17 mouse cellular contexts compared by ENCODE assay signal in the genomic region with DNA sequence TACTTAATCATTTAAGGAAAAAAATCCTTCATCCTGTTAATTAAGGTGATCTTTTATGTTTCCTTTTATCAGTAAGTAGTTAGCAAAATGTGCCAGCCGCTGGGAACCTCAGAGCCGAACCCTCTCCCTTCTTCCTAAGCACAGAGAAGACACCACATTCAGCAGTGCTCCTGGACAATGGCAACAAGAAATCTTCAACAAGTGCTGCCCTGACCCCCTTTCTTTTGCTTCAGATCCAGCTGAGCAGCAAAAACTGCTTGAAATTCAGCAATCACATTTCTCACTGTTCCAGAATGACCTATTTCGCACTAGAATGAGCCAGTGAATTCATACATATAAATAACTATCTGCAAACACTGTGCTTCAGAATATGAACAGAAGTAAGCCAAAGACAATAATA.
"Had no signal": no experiment of that assay in that cellular context is flagged by ENCODE, and none has a peak within 500 bp of the region (broad histone marks: within the 10 kb centered on the region; RNA-seq: fewer than 3 reads in every experiment).

No protein-coding gene starts in this region.

- H3K4me2 ChIP-seq: liver, embryonic 13.5 days; midbrain, embryonic 12.5 days; neural tube, embryonic 12.5 days; neural tube, embryonic 15.5 days had no signal

- H3K27ac ChIP-seq: left cerebral cortex, adult 2 months; liver, embryonic 13.5 days; midbrain, embryonic 12.5 days; neural tube, embryonic 12.5 days; neural tube, embryonic 15.5 days had no signal

- H3K27me3 ChIP-seq: liver, embryonic 13.5 days; midbrain, embryonic 12.5 days; neural tube, embryonic 12.5 days; neural tube, embryonic 15.5 days had no signal

- H3K4me3 ChIP-seq: left cerebral cortex, adult 2 months; liver, embryonic 13.5 days; midbrain, embryonic 12.5 days; neural tube, embryonic 12.5 days; neural tube, embryonic 15.5 days had no signal

- H3K9ac ChIP-seq: liver, embryonic 13.5 days; midbrain, embryonic 12.5 days; neural tube, embryonic 12.5 days; neural tube, embryonic 15.5 days had no signal

- DNase-seq: kidney, adult 9 months; kidney, postnatal 14 days; kidney, postnatal 4 days; layer of hippocampus, adult 9-11 months; layer of hippocampus, postnatal 36 days; liver, embryonic 13.5 days; lung, adult 2 months; lung, postnatal 14 days; lung, postnatal 4 days; right cerebral cortex, adult 18-20 months; right cerebral cortex, postnatal 14 days; right cerebral cortex, postnatal 4 days; thymus, postnatal 25 days had no signal

- H3K36me3 ChIP-seq: liver, embryonic 13.5 days; midbrain, embryonic 12.5 days; neural tube, embryonic 12.5 days; neural tube, embryonic 15.5 days had no signal

- H3K4me1 ChIP-seq: neural tube, embryonic 15.5 days had no signal

- H3K9me3 ChIP-seq: liver, embryonic 13.5 days; midbrain, embryonic 12.5 days; neural tube, embryonic 12.5 days; neural tube, embryonic 15.5 days had no signal
